Mouse (Mus musculus): Measurements from ENCODE around the gene 4931428F04Rik.

DNA sequence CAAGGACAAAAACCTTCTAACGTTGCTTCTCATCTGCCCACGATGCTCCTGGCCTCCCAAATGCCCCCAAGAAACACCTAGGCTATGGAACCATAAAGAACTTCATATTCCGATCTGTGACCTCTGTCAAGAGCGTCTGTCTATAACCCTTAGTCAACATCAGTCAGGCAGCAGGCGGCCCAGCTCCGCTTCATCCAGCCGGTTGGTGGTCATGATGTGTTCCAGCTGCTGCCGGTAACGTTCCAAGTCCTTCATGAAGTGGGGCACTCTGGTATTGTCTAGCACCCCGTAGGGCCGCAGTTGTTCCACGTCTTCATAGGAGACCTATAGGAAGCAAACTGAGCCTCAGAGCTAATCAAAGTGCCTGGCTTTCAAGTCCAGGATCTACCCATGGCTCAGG is 7.8 kb downstream of the 4931428F04Rik start:
- TF ChIP-seq GATA1 (IDR thresholded peaks at IDR 0.05; ENCODE audit: borderline replicate concordance, low read length) (no peak), FLI1 (IDR thresholded peaks at IDR 0.05; ENCODE audit: low read length) (no peak)

All from megakaryocyte, embryonic 14.5 days (primary cell).